ENCODE assay signal across 8 mouse cellular contexts in genomic region chr2:122628976-122629375, GRCm38 (mm10). TPM values are rescaled to one million over a fixed set of nuclear protein-coding genes. Genes with fewer than 3 reads are reported as not detected.
A peak's percentile ranks its signal among the peaks of the same experiment; 100 is the strongest.
DNase-seq lines count a peak whose midpoint lies in the region; ATAC-seq lines count a peak whose summit lies in the region.

No protein-coding gene starts in this region.

- DNase-seq in ovary, adult 18-20 months (ENCODE audit: low spot score), result peak; percentile 55
- DNase-seq in ovary, postnatal 10 days (ENCODE audit: low spot score), result no peak
- peak; percentile 94 for DNase-seq in cerebellum, adult 9-10 months
- peak; percentile 71 to 94 for DNase-seq in frontal cortex, adult 2 months (ENCODE audit: extremely low spot score in 1 of 2, low spot score in 1 of 2)
- peak; percentile 72 to 79 for DNase-seq in left cerebral cortex, postnatal 36 days (ENCODE audit: low spot score in 2 of 2)
- DNase-seq in naive thymus-derived CD4-positive, alpha-beta T cell, adult 2 months (ENCODE audit: low read depth), result peak; percentile 85
- DNase-seq in telencephalon, adult 2 months (ENCODE audit: low read depth, low spot score), result peak; percentile 84

- H3K27me3 ChIP-seq in hindbrain, embryonic 16.5 days (replicated peaks; ENCODE audit: control insufficient read depth, insufficient read depth, low read length), result no peaks in the 10 kb centered on the region

- H3K4me1 ChIP-seq in hindbrain, embryonic 16.5 days (ENCODE audit: control insufficient read depth, insufficient read depth, low read depth, low read length), result peaks cover 15% of the 10 kb centered on the region

- no peak overlapping the region for H3K9ac ChIP-seq in hindbrain, embryonic 16.5 days (ENCODE audit: low read depth, low read length)

- no peak overlapping the region for H3K27ac ChIP-seq in hindbrain, embryonic 16.5 days (ENCODE audit: low read depth, low read length)

- H3K4me2 ChIP-seq in hindbrain, embryonic 16.5 days (ENCODE audit: low read length), result peak overlapping the region; percentile 37

- no peak overlapping the region for H3K4me3 ChIP-seq in hindbrain, embryonic 16.5 days (ENCODE audit: low read length)

- 0% methylated on average over 7 of the region's 7 CpGs for WGBS in hindbrain, embryonic 16.5 days

- intact Hi-C loops in left cerebral cortex, postnatal 36 days (cut with DNase I), result loop anchor here (1.0 to 10.0 kb wide), 2 partner anchors 60 to 434 kb away; no protein-coding TSS in a partner anchor

- H3K36me3 ChIP-seq in hindbrain, embryonic 16.5 days (ENCODE audit: control insufficient read depth, insufficient read depth, low read length), result peaks cover 9% of the 10 kb centered on the region; the same call in 1 of the 2 replicates

- ATAC-seq in hindbrain, embryonic 16.5 days, result no peak

- no peaks in the 10 kb centered on the region for H3K9me3 ChIP-seq in hindbrain, embryonic 16.5 days (ENCODE audit: control insufficient read depth, low read length)

RNA-seq across cellular contexts. Expression of gene AA467197, which starts 7.8 kb away (rescaled TPM):
- 0.57 and 0.68 TPM in 2 replicates for polyA plus RNA-seq in frontal cortex, adult 2 months (2012; rRNA removed)
- polyA plus RNA-seq in hindbrain, embryonic 16.5 days (2015; fragmentation: Nextera tagmentation; extraction: Ambion mirVana), result 0.69 and 0.91 TPM in 2 replicates
- under 1 TPM in 1 of 2 experiments, not detected in 1; 0.79 TPM for total RNA-seq in left cerebral cortex, postnatal 36 days (2021)

RNA-seq across cellular contexts. Expression of gene Gatm, which starts 17.9 kb away (rescaled TPM):
- 111 and 114 TPM in 2 replicates for polyA plus RNA-seq in frontal cortex, adult 2 months (2012; rRNA removed)
- polyA plus RNA-seq in hindbrain, embryonic 16.5 days (2015; fragmentation: Nextera tagmentation; extraction: Ambion mirVana), result 59.9 and 61.8 TPM in 2 replicates
- total RNA-seq in left cerebral cortex, postnatal 36 days (2021), result 10 to 100 TPM; 55.3 to 61.9 TPM
